Mouse (Mus musculus): ENCODE data around the gene Tnni3. TPM values are rescaled to one million over a fixed set of nuclear protein-coding genes. Genes with fewer than 3 reads are reported as not detected.

Tnni3 gene
- polyA plus RNA-seq, 1 experiment from 2014 or later: 0.36 TPM

- Histone ChIP-seq H3K4me1 (replicated peaks; ENCODE audit: control insufficient read depth, insufficient read depth, low read length) (no peaks in the 10 kb centered on the region), H3K4me2 (replicated peaks) (no peak overlapping the region), H3K4me3 (replicated peaks; ENCODE audit: low read length) (no peak overlapping the region), H3K9me3 (ENCODE audit: control insufficient read depth, low read length) (no peaks in the 10 kb centered on the region), H3K9ac (no peak overlapping the region), H3K27ac (no peak overlapping the region), H3K36me3 (replicated peaks; ENCODE audit: control insufficient read depth, insufficient read depth) (peaks cover 62% of the 10 kb centered on the region), H3K27me3 (ENCODE audit: control insufficient read depth, insufficient read depth, low read length) (no peaks in the 10 kb centered on the region)
- ATAC-seq (ENCODE audit: low FRiP score) (no peak), DNase-seq (ENCODE audit: low spot score) (no peak)
- WGBS: 91% methylated on average over 13 of the region's 13 CpGs
Measured at GRCm38 (mm10) chr7:4492284-4493224, 31.5 kb downstream of the Tnni3 start.

GRCm38 (mm10) chr7:4491308-4491707, 32.7 kb downstream of the Tnni3 start:
- 84% methylated on average over 6 of the region's 6 CpGs for WGBS

DNA sequence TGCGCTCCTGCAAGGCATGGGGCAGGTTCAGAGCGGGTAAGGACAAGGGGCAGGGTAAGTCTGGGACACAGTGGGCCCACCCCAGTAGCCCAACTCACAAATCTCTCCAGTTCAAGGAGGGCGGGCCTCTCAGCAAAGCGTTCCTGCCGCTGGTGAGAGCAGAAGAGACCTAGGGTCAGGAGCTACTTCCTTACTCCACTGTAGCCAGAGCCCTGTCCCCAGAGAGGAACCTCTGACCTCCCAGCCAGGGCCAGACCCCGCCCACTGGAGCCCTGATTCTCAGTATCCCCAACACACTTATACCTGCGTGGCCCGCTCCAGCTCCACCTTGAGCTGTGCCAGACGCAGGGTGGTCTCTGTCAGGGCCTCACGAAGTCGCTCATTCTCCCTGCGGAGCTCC, 41.7 kb downstream of the Tnni3 start:
- Histone ChIP-seq H3K36me3 (replicated peaks; ENCODE audit: control insufficient read depth, insufficient read depth) (peaks cover 53% of the 10 kb centered on the region), H3K27me3 (ENCODE audit: control insufficient read depth, insufficient read depth, low read length) (0 out of 2 replicates have a peak, but pooled peaks cover 3% of the 10 kb centered on the region), H3K9me3 (ENCODE audit: control insufficient read depth, low read length) (no peaks in the 10 kb centered on the region), H3K27ac (no peak overlapping the region), H3K4me3 (replicated peaks; ENCODE audit: low read length) (no peak overlapping the region), H3K4me1 (replicated peaks; ENCODE audit: control insufficient read depth, insufficient read depth, low read length) (peaks cover 5% of the 10 kb centered on the region), H3K9ac (no peak overlapping the region), H3K4me2 (replicated peaks) (no peak overlapping the region)
- ATAC-seq (ENCODE audit: low FRiP score) (no peak), DNase-seq (ENCODE audit: low spot score) (no peak)
- 91% methylated on average over 12 of the region's 12 CpGs for WGBS

More at GRCm38 (mm10) chr7:4491308-4491707, 32.7 kb downstream of the Tnni3 start:
- ATAC-seq (ENCODE audit: low FRiP score) (no peak), DNase-seq (ENCODE audit: low spot score) (no peak)
- H3K27me3 ChIP-seq (ENCODE audit: control insufficient read depth, insufficient read depth, low read length): no peaks in the 10 kb centered on the region
- H3K4me3 ChIP-seq (replicated peaks; ENCODE audit: low read length): no peak overlapping the region
- no peaks in the 10 kb centered on the region for H3K9me3 ChIP-seq (ENCODE audit: control insufficient read depth, low read length)
- peaks cover 63% of the 10 kb centered on the region for H3K36me3 ChIP-seq (replicated peaks; ENCODE audit: control insufficient read depth, insufficient read depth)
- H3K4me2 ChIP-seq (replicated peaks): no peak overlapping the region
- no peak overlapping the region for H3K27ac ChIP-seq
- no peaks in the 10 kb centered on the region for H3K4me1 ChIP-seq (replicated peaks; ENCODE audit: control insufficient read depth, insufficient read depth, low read length)
- no peak overlapping the region for H3K9ac ChIP-seq

DNA sequence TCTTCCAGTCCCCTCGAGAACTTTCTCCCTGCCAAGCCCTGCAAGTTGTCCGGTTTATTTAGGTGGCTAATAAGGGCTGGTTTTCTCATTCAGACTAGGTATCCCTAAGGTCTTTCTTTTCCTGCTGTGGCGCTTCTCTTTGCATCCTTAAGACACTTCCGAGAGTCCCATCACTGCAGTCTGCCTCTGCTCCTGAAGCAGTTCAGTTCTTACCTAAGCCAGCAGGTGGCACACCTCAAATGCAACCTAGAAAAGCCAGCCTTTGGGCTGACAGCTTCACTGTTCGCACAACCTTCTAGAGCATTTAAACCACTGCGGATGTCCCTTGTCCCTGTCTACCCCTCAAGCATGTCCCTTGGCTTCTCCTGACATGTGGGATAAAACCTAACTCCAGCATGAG, 44.4 kb downstream of the Tnni3 start:
- WGBS: 26% methylated on average over 6 of the region's 6 CpGs
- ATAC-seq (ENCODE audit: low FRiP score): no peak
- no peak overlapping the region for H3K9ac ChIP-seq

DNA sequence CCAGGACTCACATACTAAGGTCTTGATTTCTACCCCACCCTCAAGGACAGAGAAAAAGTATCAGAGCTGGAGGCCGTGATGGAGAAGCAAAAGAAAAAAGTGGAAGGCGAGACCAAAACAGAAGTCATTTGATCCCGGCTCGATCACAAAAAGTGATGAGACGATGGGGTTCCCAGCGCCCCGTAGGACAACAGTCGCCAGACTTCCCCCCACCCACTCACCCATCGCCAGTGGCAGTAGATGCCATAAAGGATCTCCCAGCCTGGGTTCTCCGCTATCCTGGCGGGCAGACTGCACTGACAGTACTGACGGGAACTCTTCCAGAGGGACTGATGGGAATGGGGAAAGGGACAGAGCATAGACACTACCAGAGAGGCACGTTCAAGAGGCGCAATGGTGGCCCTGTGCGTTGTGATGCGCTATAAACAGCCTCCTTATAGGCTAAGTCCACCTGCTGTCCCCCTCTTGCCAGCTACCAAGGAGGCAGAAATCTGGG, 45.2 kb downstream of the Tnni3 start:
- Histone ChIP-seq H3K27ac (no peak overlapping the region), H3K4me1 (replicated peaks; ENCODE audit: control insufficient read depth, insufficient read depth, low read length) (peaks cover 5% of the 10 kb centered on the region), H3K4me2 (replicated peaks) (peak overlapping the region; percentile 71), H3K9ac (peak overlapping the region; percentile 49), H3K27me3 (ENCODE audit: control insufficient read depth, insufficient read depth, low read length) (peaks cover 21% of the 10 kb centered on the region), H3K9me3 (ENCODE audit: control insufficient read depth, low read length) (no peaks in the 10 kb centered on the region), H3K4me3 (replicated peaks; ENCODE audit: low read length) (peak overlapping the region; percentile 39), H3K36me3 (replicated peaks; ENCODE audit: control insufficient read depth, insufficient read depth) (peaks cover 25% of the 10 kb centered on the region)
- no peak for DNase-seq (ENCODE audit: low spot score)
- peak; percentile 5; the same call in 1 of the 2 replicates for ATAC-seq (ENCODE audit: low FRiP score)
- WGBS: 4% methylated on average over 16 of the region's 16 CpGs

More for the DNA sequence above, 44.4 kb downstream of the Tnni3 start:
- Histone ChIP-seq H3K27me3 (ENCODE audit: control insufficient read depth, insufficient read depth, low read length) (peaks cover 13% of the 10 kb centered on the region; the same call in 1 of the 2 replicates), H3K27ac (no peak overlapping the region), H3K9me3 (ENCODE audit: control insufficient read depth, low read length) (no peaks in the 10 kb centered on the region), H3K4me3 (replicated peaks; ENCODE audit: low read length) (no peak overlapping the region), H3K4me2 (replicated peaks) (no peak overlapping the region), H3K36me3 (replicated peaks; ENCODE audit: control insufficient read depth, insufficient read depth) (peaks cover 33% of the 10 kb centered on the region), H3K4me1 (replicated peaks; ENCODE audit: control insufficient read depth, insufficient read depth, low read length) (peaks cover 5% of the 10 kb centered on the region)
- DNase-seq (ENCODE audit: low spot score): peak; percentile 55

DNA sequence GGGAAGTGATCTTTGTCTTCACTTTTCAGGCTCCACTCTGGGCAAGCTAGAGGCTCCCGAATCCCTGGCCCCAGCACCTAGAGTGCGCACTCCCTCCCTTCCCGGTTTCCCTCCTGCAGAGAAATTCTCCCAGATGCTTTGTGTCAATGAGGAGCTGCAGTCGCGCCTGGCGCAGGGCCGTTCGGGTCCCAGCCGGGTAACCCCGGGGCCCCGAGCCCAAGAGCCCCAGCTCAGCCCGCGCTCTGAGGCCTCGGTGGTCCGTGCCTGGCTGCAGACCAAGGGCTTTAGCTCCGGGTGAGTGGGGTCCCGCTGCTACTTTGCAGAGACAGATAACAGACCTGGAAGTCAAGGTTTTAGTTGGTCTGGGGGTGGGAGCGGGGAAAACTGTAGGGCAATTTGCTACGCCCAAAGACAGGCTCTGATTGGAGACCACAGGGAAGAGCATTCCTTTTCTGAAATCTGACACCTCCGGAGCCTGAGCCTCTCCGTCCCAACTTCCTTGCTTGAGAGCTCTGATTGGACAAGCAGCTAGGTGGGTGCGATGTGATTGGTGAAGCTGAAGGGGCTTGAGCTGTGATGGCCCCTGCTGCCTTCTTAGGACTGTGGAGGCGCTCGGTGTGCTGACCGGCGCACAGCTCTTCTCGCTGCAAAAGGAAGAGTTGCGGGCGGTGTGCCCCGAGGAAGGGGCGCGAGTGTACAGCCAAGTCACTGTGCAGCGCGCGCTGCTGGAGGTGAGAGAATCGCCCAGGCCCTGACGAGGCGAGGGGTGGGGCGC, 45.8 kb downstream of the Tnni3 start:
- Histone ChIP-seq H3K4me1 (replicated peaks; ENCODE audit: control insufficient read depth, insufficient read depth, low read length) (peaks cover 5% of the 10 kb centered on the region), H3K4me3 (replicated peaks; ENCODE audit: low read length) (peak overlapping the region; percentile 39), H3K9ac (peak overlapping the region; percentile 49), H3K27me3 (ENCODE audit: control insufficient read depth, insufficient read depth, low read length) (peaks cover 27% of the 10 kb centered on the region), H3K4me2 (replicated peaks) (peak overlapping the region; percentile 71), H3K27ac (peak overlapping the region; percentile 3; the same call in 1 of the 2 replicates), H3K9me3 (ENCODE audit: control insufficient read depth, low read length) (no peaks in the 10 kb centered on the region), H3K36me3 (replicated peaks; ENCODE audit: control insufficient read depth, insufficient read depth) (peaks cover 19% of the 10 kb centered on the region)
- DNase-seq (ENCODE audit: low spot score) (peak; percentile 74), ATAC-seq (ENCODE audit: low FRiP score) (peak; percentile 95)
- WGBS: under 1% methylated on average over 39 of the region's 39 CpGs

GRCm38 (mm10) chr7:4473940-4474339, 50.1 kb downstream of the Tnni3 start:
- ATAC-seq (ENCODE audit: low FRiP score): no peak
- WGBS: 11% methylated on average over 19 of the region's 19 CpGs
- no peaks in the 10 kb centered on the region for H3K9me3 ChIP-seq (ENCODE audit: control insufficient read depth, low read length)
- no peak overlapping the region for H3K9ac ChIP-seq
- no peak overlapping the region for H3K4me3 ChIP-seq (replicated peaks; ENCODE audit: low read length)
- H3K27me3 ChIP-seq (ENCODE audit: control insufficient read depth, insufficient read depth, low read length): peaks cover 47% of the 10 kb centered on the region
- H3K27ac ChIP-seq: no peak overlapping the region
- no peak overlapping the region for H3K4me2 ChIP-seq (replicated peaks)
- DNase-seq (ENCODE audit: low spot score): no peak
- no peaks in the 10 kb centered on the region for H3K36me3 ChIP-seq (replicated peaks; ENCODE audit: control insufficient read depth, insufficient read depth)
- H3K4me1 ChIP-seq (replicated peaks; ENCODE audit: control insufficient read depth, insufficient read depth, low read length): peaks cover 2% of the 10 kb centered on the region

GRCm38 (mm10) chr7:4471179-4471555, 52.9 kb downstream of the Tnni3 start:
- under 1% methylated on average over 24 of the region's 24 CpGs for WGBS
- H3K9me3 ChIP-seq (ENCODE audit: control insufficient read depth, low read length): no peaks in the 10 kb centered on the region
- no peak overlapping the region for H3K27ac ChIP-seq
- ATAC-seq (ENCODE audit: low FRiP score) (peak; percentile 88), DNase-seq (ENCODE audit: low spot score) (peak; percentile 84)
- peaks cover 40% of the 10 kb centered on the region for H3K27me3 ChIP-seq (ENCODE audit: control insufficient read depth, insufficient read depth, low read length)
- H3K4me1 ChIP-seq (replicated peaks; ENCODE audit: control insufficient read depth, insufficient read depth, low read length): no peaks in the 10 kb centered on the region; the same call in 1 of the 2 replicates
- H3K4me2 ChIP-seq (replicated peaks): peak overlapping the region; percentile 78
- peak overlapping the region; percentile 42 for H3K4me3 ChIP-seq (replicated peaks; ENCODE audit: low read length)
- peak overlapping the region; percentile 59 for H3K9ac ChIP-seq
- H3K36me3 ChIP-seq (replicated peaks; ENCODE audit: control insufficient read depth, insufficient read depth): no peaks in the 10 kb centered on the region
